Mouse (Mus musculus): ENCODE data around the gene Ric8a. TPM values are rescaled to one million over a fixed set of nuclear protein-coding genes. Genes with fewer than 3 reads are reported as not detected.
A peak's percentile ranks its signal among the peaks of the same experiment; 100 is the strongest.

The Ric8a gene
- polyA plus RNA-seq, 1 experiment from 2014 or later = 68.0 TPM

DNA sequence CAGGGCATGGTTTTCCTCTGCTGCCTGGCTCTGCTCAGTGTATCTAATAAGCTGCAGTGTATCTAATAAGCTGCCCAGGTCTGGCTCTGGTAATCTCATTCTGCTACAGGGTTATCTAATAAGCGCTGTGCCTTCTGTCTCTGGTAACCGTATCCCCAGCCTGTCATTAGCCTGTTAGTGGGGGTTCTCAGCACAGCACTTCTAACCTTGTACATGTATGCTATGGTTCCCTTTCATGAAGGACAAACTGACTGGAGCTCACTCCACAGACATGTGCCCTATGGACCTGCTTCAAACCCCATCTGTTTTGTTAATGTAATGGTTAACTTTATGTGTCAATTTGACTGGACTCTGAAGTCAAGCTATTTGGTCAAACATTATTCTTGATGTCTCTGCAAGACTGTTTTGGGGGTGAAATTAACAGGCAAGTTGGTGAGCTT, 48.9 kb downstream of the Ric8a start:
- Histone ChIP-seq H3K9me3 (ENCODE audit: low read length) (no peaks in the 10 kb centered on the region), H3K27ac (ENCODE audit: low read length) (no peak overlapping the region), H3K4me3 (ENCODE audit: low read depth, low read length) (no peak overlapping the region), H3K4me1 (ENCODE audit: insufficient read depth, low read depth, low read length) (no peaks in the 10 kb centered on the region), H3K4me2 (replicated peaks; ENCODE audit: low read depth, low read length) (no peak overlapping the region), H3K36me3 (ENCODE audit: insufficient read depth, low read length) (no peaks in the 10 kb centered on the region), H3K27me3 (replicated peaks; ENCODE audit: insufficient read depth, low read length) (no peaks in the 10 kb centered on the region), H3K9ac (replicated peaks; ENCODE audit: low read depth) (no peak overlapping the region)
- DNase-seq (ENCODE audit: low spot score) = no peak
- ATAC-seq = no peak
- WGBS = 94% methylated on average over 2 of the region's 2 CpGs
- TF ChIP-seq CTCF (IDR thresholded peaks at IDR 0.05) (no peak), EP300 (IDR thresholded peaks at IDR 0.05) (no peak)

- TF ChIP-seq CTCF (IDR thresholded peaks at IDR 0.05) = no peak
- TF ChIP-seq EP300 (IDR thresholded peaks at IDR 0.05) = no peak
- no peak overlapping the region for H3K27ac ChIP-seq (ENCODE audit: low read length)
These were observed 50.4 kb downstream of the Ric8a start for GRCm38 (mm10) chr7:140907131-140907530.

DNA sequence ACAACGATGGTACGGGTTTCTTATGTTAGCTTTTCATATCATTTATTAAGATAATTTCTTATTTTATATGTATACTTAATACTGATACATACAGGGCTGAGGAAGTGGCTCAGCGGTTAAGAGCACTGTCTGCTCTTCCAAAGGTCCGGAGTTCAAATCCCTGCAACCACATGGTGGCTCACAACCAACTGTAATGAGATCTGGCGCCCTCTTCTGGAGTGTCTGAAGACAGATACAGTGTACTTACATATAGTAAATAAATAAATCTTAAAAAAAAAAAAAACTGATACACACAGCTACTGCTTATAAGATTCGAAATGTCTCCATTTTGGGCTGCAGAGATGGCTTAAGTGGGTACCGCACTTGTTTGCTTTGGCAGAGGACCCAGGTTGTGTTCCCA, 50.9 kb downstream of the Ric8a start:
- Histone ChIP-seq H3K9me3 (ENCODE audit: low read length) (no peaks in the 10 kb centered on the region), H3K36me3 (ENCODE audit: insufficient read depth, low read length) (no peaks in the 10 kb centered on the region), H3K9ac (replicated peaks; ENCODE audit: low read depth) (no peak overlapping the region), H3K27ac (ENCODE audit: low read length) (no peak overlapping the region), H3K4me3 (ENCODE audit: low read depth, low read length) (no peak overlapping the region), H3K4me1 (ENCODE audit: insufficient read depth, low read depth, low read length) (no peaks in the 10 kb centered on the region), H3K4me2 (replicated peaks; ENCODE audit: low read depth, low read length) (no peak overlapping the region), H3K27me3 (replicated peaks; ENCODE audit: insufficient read depth, low read length) (no peaks in the 10 kb centered on the region)
- 78% methylated on average over 7 of the region's 7 CpGs for WGBS
- no peak for TF ChIP-seq EP300 (IDR thresholded peaks at IDR 0.05)
- peak; percentile 35; the same call in 1 of the 2 replicates for TF ChIP-seq CTCF (IDR thresholded peaks at IDR 0.05)
- ATAC-seq = no peak
- no peak for DNase-seq (ENCODE audit: low spot score)

More at GRCm38 (mm10) chr7:140907131-140907530, 50.4 kb downstream of the Ric8a start:
- Histone ChIP-seq H3K9ac (replicated peaks; ENCODE audit: low read depth) (no peak overlapping the region), H3K9me3 (ENCODE audit: low read length) (no peaks in the 10 kb centered on the region), H3K4me3 (ENCODE audit: low read depth, low read length) (no peak overlapping the region), H3K4me1 (ENCODE audit: insufficient read depth, low read depth, low read length) (no peaks in the 10 kb centered on the region), H3K4me2 (replicated peaks; ENCODE audit: low read depth, low read length) (no peak overlapping the region), H3K27me3 (replicated peaks; ENCODE audit: insufficient read depth, low read length) (no peaks in the 10 kb centered on the region), H3K36me3 (ENCODE audit: insufficient read depth, low read length) (no peaks in the 10 kb centered on the region)
- ATAC-seq (no peak), DNase-seq (ENCODE audit: low spot score) (no peak)
- WGBS = 73% methylated on average over 13 of the region's 13 CpGs

DNA sequence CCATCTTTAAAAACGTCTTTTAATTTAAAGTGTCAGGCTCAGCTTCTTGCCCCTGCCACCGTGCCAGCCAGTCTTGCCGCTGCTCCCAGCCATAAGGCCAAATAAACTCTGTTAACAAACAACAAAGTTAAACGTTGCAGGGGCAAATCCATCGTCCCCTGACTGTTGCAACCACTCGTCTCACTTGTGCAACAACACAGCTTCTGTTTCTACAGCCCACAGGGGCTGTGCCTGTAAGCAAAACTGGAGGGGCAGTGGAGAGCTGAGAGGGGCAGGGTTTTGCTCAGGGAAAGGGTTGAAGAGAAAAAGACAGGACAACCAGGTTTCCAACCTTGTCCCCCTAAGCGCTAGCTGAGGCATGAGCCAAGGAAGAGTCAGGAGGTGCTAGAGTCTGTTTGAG, 51.4 kb downstream of the Ric8a start:
- H3K9me3 ChIP-seq (ENCODE audit: low read length) = no peaks in the 10 kb centered on the region
- DNase-seq (ENCODE audit: low spot score) = peak; percentile 68
- no peaks in the 10 kb centered on the region for H3K27me3 ChIP-seq (replicated peaks; ENCODE audit: insufficient read depth, low read length)
- WGBS = 38% methylated on average over 7 of the region's 7 CpGs
- no peak overlapping the region for H3K27ac ChIP-seq (ENCODE audit: low read length)
- H3K9ac ChIP-seq (replicated peaks; ENCODE audit: low read depth) = no peak overlapping the region
- TF ChIP-seq EP300 (IDR thresholded peaks at IDR 0.05) (peak; percentile 18; the same call in 1 of the 2 replicates), CTCF (IDR thresholded peaks at IDR 0.05) (no peak)
- peak; percentile 63 for ATAC-seq
- H3K4me1 ChIP-seq (ENCODE audit: insufficient read depth, low read depth, low read length) = no peaks in the 10 kb centered on the region
- no peaks in the 10 kb centered on the region for H3K36me3 ChIP-seq (ENCODE audit: insufficient read depth, low read length)
- no peak overlapping the region; the same call in 1 of the 2 replicates for H3K4me2 ChIP-seq (replicated peaks; ENCODE audit: low read depth, low read length)
- no peak overlapping the region for H3K4me3 ChIP-seq (ENCODE audit: low read depth, low read length)

- Histone ChIP-seq H3K27me3 (replicated peaks; ENCODE audit: insufficient read depth, low read length) (no peaks in the 10 kb centered on the region), H3K4me3 (ENCODE audit: low read depth, low read length) (peak overlapping the region; percentile 12; the same call in 1 of the 2 replicates), H3K4me1 (ENCODE audit: insufficient read depth, low read depth, low read length) (no peaks in the 10 kb centered on the region), H3K4me2 (replicated peaks; ENCODE audit: low read depth, low read length) (peak overlapping the region; percentile 53), H3K9me3 (ENCODE audit: low read length) (no peaks in the 10 kb centered on the region), H3K9ac (replicated peaks; ENCODE audit: low read depth) (no peak overlapping the region), H3K36me3 (ENCODE audit: insufficient read depth, low read length) (no peaks in the 10 kb centered on the region), H3K27ac (ENCODE audit: low read length) (no peak overlapping the region)
- ATAC-seq = peak; percentile 83
- under 1% methylated on average over 19 of the region's 19 CpGs for WGBS
- TF ChIP-seq CTCF (IDR thresholded peaks at IDR 0.05) = peak; percentile 89
- TF ChIP-seq EP300 (IDR thresholded peaks at IDR 0.05) = no peak
- DNase-seq (ENCODE audit: low spot score) = peak; percentile 88
These were observed 51.9 kb downstream of the Ric8a start for GRCm38 (mm10) chr7:140908634-140909107.

- no peak for ATAC-seq
- Histone ChIP-seq H3K4me2 (replicated peaks; ENCODE audit: low read depth, low read length) (no peak overlapping the region), H3K27me3 (replicated peaks; ENCODE audit: insufficient read depth, low read length) (no peaks in the 10 kb centered on the region), H3K9ac (replicated peaks; ENCODE audit: low read depth) (no peak overlapping the region), H3K4me3 (ENCODE audit: low read depth, low read length) (no peak overlapping the region), H3K9me3 (ENCODE audit: low read length) (no peaks in the 10 kb centered on the region), H3K36me3 (ENCODE audit: insufficient read depth, low read length) (no peaks in the 10 kb centered on the region), H3K4me1 (ENCODE audit: insufficient read depth, low read depth, low read length) (no peaks in the 10 kb centered on the region), H3K27ac (ENCODE audit: low read length) (no peak overlapping the region)
- DNase-seq (ENCODE audit: low spot score) = no peak
- TF ChIP-seq EP300 (IDR thresholded peaks at IDR 0.05) (no peak), CTCF (IDR thresholded peaks at IDR 0.05) (no peak)
- WGBS = 50% methylated on average over 3 of the region's 3 CpGs
These were observed 55.5 kb downstream of the Ric8a start for GRCm38 (mm10) chr7:140912293-140912692.

Measured in lung, postnatal 0 days (tissue).